Mouse (Mus musculus) limb, embryonic 11.5 days (tissue): ENCODE measurements around the gene Syne2. TPM values are rescaled to one million over a fixed set of nuclear protein-coding genes. Genes with fewer than 3 reads are reported as not detected.

Source experiments
- ATAC-seq: fragments of 200-750 bp; cut with Nextera tagmentation; 2 replicates; pipeline ENCODE4 v1.8.0; 2017; ENCODE audit warnings: low read depth; ENCODE audit not compliant: insufficient number of reproducible peaks, low FRiP score, low TSS enrichment
- DNase-seq: peaks from one replicate; pipeline ENCODE4 v3.0.0-alpha.2; 2015; ENCODE audit warnings: low spot score
- H3K27ac ChIP-seq: fragments of 300-500 bp; sonication (generic); replicated peaks from 2 replicates; pipeline ENCODE4 v1.5.1; 2014; ENCODE audit warnings: low read depth, mild to moderate bottlenecking, low read length
- H3K27me3 ChIP-seq: fragments of 300-500 bp; sonication (generic); 2 replicates; pipeline ENCODE4 v1.6.1; 2014; ENCODE audit warnings: mild to moderate bottlenecking, low read length, mixed read lengths; ENCODE audit not compliant: control insufficient read depth, insufficient read depth
- H3K36me3 ChIP-seq: fragments of 300-500 bp; sonication (generic); 2 replicates; pipeline ENCODE4 v1.6.1; 2014; ENCODE audit warnings: mild to moderate bottlenecking, low read length, moderate library complexity, mixed read lengths; ENCODE audit not compliant: control insufficient read depth, insufficient read depth
- H3K4me1 ChIP-seq: fragments of 300-500 bp; sonication (generic); 2 replicates; pipeline ENCODE4 v1.6.1; 2014; ENCODE audit warnings: low read length, mixed read lengths; ENCODE audit not compliant: control insufficient read depth, insufficient read depth
- H3K4me2 ChIP-seq: fragments of 300-500 bp; sonication (generic); 2 replicates; pipeline ENCODE4 v1.6.1; 2014; ENCODE audit warnings: low read depth, mild to moderate bottlenecking, moderate library complexity; ENCODE audit not compliant: severe bottlenecking
- H3K4me3 ChIP-seq: fragments of 300-500 bp; sonication (generic); 2 replicates; pipeline ENCODE4 v1.5.1; 2014; ENCODE audit warnings: low read depth, low read length
- H3K9ac ChIP-seq: fragments of 300-500 bp; sonication (generic); 2 replicates; pipeline ENCODE4 v1.6.1; 2014; ENCODE audit warnings: mild to moderate bottlenecking, low read length
- H3K9me3 ChIP-seq: fragments of 300-500 bp; sonication (generic); 2 replicates; pipeline ENCODE4 v1.6.1; 2016; ENCODE audit warnings: low read length; ENCODE audit not compliant: control insufficient read depth
- WGBS: fragments of 180-500 bp; shearing (Covaris S2); extraction: QIAGEN DNeasy Blood & Tissue Kit; methylation state at CpG from one replicate; pipeline ENCODE4 v1.1.7; 2014; 5-methylcytosine and 5-hydroxymethylcytosine counted together
- polyA plus RNA-seq: library from polyadenylated mRNA; unstranded; fragments of >200 nt; fragmentation: Nextera tagmentation; extraction: Ambion mirVana; gene quantifications from 2 replicates; pipeline ENCODE4 v1.2.1, GENCODE M21; 2014

The Syne2 gene
- polyA plus RNA-seq, 1 experiment from 2014 or later, result 96.6 TPM

- Histone ChIP-seq H3K27ac (no peak overlapping the region), H3K9me3 (no peaks in the 10 kb centered on the region), H3K27me3 (no peaks in the 10 kb centered on the region), H3K4me1 (no peaks in the 10 kb centered on the region), H3K9ac (no peak overlapping the region), H3K4me3 (no peak overlapping the region), H3K36me3 (no peaks in the 10 kb centered on the region), H3K4me2 (no peak overlapping the region)
- WGBS, result 76% methylated on average over 6 of the region's 6 CpGs
- DNase-seq (no peak), ATAC-seq (no peak)
These were observed 34.5 kb downstream of the Syne2 start for GRCm38 (mm10) chr12:75852384-75852783.

GRCm38 (mm10) chr12:75853559-75853958 lies 35.6 kb downstream of the Syne2 start:
- Histone ChIP-seq H3K36me3 (no peaks in the 10 kb centered on the region), H3K9ac (no peak overlapping the region), H3K27ac (no peak overlapping the region), H3K4me3 (no peak overlapping the region), H3K4me1 (no peaks in the 10 kb centered on the region), H3K27me3 (no peaks in the 10 kb centered on the region), H3K9me3 (no peaks in the 10 kb centered on the region), H3K4me2 (no peak overlapping the region)
- no peak for ATAC-seq
- whole genome bisulfite sequencing, result 59% methylated on average over 8 of the region's 8 CpGs
- DNase-seq, result no peak

DNA sequence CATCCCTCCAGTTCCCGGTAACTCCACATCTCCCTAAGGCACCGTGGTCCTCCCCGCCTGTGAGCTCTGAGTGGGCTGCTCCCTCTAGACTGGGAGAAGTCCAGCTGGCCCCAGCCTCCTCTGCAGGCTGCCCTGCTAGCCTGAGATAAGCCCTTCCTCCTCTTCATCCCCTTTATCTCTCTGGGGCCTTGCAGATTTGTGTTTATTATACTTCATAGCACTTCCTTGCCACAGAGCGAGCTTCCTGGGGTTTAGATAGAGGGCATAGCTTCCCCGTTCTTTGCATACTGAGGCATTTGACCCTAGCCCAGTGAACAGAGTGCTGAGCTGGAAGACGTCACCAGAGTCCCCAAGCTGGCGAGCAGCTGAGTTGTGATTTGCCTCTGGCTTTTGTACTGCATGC lies 37.1 kb downstream of the Syne2 start:
- H3K4me1 ChIP-seq, result no peaks in the 10 kb centered on the region

DNA sequence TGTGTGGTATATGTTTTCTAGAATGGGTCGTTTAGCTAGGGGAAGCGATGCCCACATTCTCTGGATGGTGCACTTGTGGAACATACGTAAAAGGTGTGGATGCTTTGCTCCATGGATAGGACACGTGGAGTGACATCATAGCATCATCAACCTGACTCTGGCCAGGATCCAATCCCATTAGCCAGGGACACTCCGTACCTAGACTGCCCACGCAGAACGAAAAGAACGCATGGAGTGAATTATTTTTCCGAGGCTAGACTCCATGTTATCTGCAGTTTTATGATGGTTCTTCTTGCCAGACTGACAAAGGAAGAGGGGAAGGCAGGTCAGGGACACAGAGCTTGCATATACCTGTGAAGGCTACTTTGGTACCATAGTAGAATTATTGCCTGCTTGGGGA lies 37.7 kb downstream of the Syne2 start:
- Histone ChIP-seq H3K4me3 (no peak overlapping the region), H3K36me3 (no peaks in the 10 kb centered on the region), H3K9me3 (no peaks in the 10 kb centered on the region), H3K27ac (no peak overlapping the region), H3K9ac (no peak overlapping the region), H3K4me1 (no peaks in the 10 kb centered on the region), H3K4me2 (no peak overlapping the region), H3K27me3 (no peaks in the 10 kb centered on the region)
- DNase-seq (no peak), ATAC-seq (no peak)
- 94% methylated on average over 9 of the region's 9 CpGs for WGBS

More for the DNA sequence above, 37.1 kb downstream of the Syne2 start:
- H3K9me3 ChIP-seq, result no peaks in the 10 kb centered on the region
- no peak overlapping the region for H3K4me2 ChIP-seq
- H3K36me3 ChIP-seq, result no peaks in the 10 kb centered on the region
- no peak overlapping the region for H3K27ac ChIP-seq
- H3K9ac ChIP-seq, result no peak overlapping the region
- no peaks in the 10 kb centered on the region for H3K27me3 ChIP-seq
- ATAC-seq (no peak), DNase-seq (no peak)
- no peak overlapping the region for H3K4me3 ChIP-seq
- 59% methylated on average over 7 of the region's 7 CpGs for WGBS

DNA sequence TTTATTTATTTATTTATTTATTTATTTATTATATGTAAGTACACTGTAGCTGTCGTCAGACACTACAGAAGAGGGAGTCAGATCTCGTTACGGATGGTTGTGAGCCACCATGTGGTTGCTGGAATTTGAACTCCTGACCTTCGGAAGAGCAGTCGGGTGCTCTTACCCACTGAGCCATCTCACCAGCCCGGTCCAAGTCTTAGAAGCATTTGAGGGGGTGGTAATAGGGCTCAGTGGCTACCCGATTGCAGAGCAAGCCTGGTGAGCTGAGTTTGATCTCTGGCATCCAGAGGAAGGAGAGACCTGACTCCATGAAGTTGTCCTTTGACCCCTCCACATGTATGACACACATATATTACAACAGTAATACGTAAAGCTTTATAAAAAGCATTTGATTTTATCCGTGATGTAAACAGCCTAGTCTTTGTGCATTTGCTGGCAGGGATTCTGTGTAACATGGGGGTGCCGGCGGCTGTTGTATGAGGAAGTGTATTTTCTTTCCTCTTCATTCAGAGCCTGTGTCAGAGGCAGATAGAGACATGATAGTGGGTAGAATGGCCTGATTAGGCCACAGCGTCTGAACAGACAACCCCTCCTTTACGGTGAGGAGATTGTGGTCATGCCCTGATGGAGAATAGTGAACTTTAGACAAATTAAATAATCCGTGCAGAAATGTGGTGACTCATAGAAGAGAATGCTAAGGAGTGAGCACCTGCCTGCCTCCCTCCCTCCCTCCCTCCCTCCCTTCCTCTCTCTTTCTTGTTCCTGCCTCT lies 38.3 kb downstream of the Syne2 start:
- DNase-seq, result no peak
- Histone ChIP-seq H3K9ac (no peak overlapping the region), H3K9me3 (no peaks in the 10 kb centered on the region), H3K27me3 (no peaks in the 10 kb centered on the region), H3K4me2 (no peak overlapping the region), H3K4me1 (no peaks in the 10 kb centered on the region), H3K36me3 (no peaks in the 10 kb centered on the region), H3K4me3 (no peak overlapping the region), H3K27ac (no peak overlapping the region)
- no peak for ATAC-seq
- 77% methylated on average over 14 of the region's 14 CpGs for WGBS

DNA sequence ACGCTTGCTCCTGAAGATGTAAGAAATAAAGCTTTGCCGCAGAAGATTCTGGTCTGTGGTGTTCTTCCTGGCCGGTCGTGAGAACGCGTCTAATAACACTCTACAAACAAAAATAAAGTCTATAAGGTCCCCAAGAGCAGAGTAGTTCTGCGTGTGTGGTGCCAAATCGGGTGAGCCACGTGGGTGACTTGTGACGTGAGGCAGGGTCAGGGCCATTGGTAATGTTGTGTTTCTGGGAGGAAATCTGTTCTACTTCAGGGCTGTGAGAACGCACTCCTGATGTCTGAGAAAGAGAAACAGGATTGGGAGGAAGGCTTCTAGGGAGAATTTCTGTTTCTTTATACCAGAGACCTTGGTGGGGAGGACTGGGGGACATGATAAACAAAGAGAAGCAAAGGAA lies 42.0 kb downstream of the Syne2 start:
- H3K4me2 ChIP-seq, result no peak overlapping the region
- H3K27ac ChIP-seq, result no peak overlapping the region
- DNase-seq (no peak), ATAC-seq (no peak)
- no peaks in the 10 kb centered on the region for H3K27me3 ChIP-seq
- H3K9ac ChIP-seq, result no peak overlapping the region
- WGBS, result 89% methylated on average over 10 of the region's 11 CpGs
- no peaks in the 10 kb centered on the region for H3K4me1 ChIP-seq
- H3K4me3 ChIP-seq, result no peak overlapping the region
- H3K9me3 ChIP-seq, result no peaks in the 10 kb centered on the region
- no peaks in the 10 kb centered on the region for H3K36me3 ChIP-seq

GRCm38 (mm10) chr12:75860843-75861242 lies 42.9 kb downstream of the Syne2 start:
- H3K27ac ChIP-seq, result no peak overlapping the region
- ATAC-seq (no peak), DNase-seq (no peak)
- H3K36me3 ChIP-seq, result no peaks in the 10 kb centered on the region
- no peak overlapping the region for H3K4me2 ChIP-seq
- no peaks in the 10 kb centered on the region for H3K4me1 ChIP-seq
- no peaks in the 10 kb centered on the region for H3K9me3 ChIP-seq
- no peak overlapping the region for H3K9ac ChIP-seq
- 90% methylated on average over 6 of the region's 6 CpGs for WGBS
- no peaks in the 10 kb centered on the region for H3K27me3 ChIP-seq
- H3K4me3 ChIP-seq, result no peak overlapping the region

- Histone ChIP-seq H3K27ac (no peak overlapping the region), H3K4me1 (peaks cover 11% of the 10 kb centered on the region), H3K4me3 (no peak overlapping the region), H3K36me3 (no peaks in the 10 kb centered on the region), H3K9me3 (no peaks in the 10 kb centered on the region), H3K27me3 (no peaks in the 10 kb centered on the region), H3K4me2 (no peak overlapping the region), H3K9ac (no peak overlapping the region)
- DNase-seq (no peak), ATAC-seq (no peak)
- WGBS, result 86% methylated on average over 2 of the region's 2 CpGs
These were observed 47.2 kb downstream of the Syne2 start for GRCm38 (mm10) chr12:75865166-75865565.
